Mouse (Mus musculus) left cerebral cortex, adult 2 months (tissue): Measurements from ENCODE around the gene Cdh4. TPM values are rescaled to one million over a fixed set of nuclear protein-coding genes. Genes with fewer than 3 reads are reported as not detected.

ENCODE experiments used
- DNase-seq, 2 experiments: peaks; one replicate each; pipeline ENCODE4 v3.0.0; 2021 to 2022; ENCODE audit warnings: low spot score in 2 of 2, mixed read lengths in 1 of 2; ENCODE audit errors: extremely low spot score in 1 of 2
- H3K27ac ChIP-seq: fragments of 200-600 bp; 2 replicates; pipeline ENCODE4 v1.8.1; 2022
- H3K4me3 ChIP-seq: fragments of 200-600 bp; 2 replicates; pipeline ENCODE4 v1.8.1; 2022
- CTCF ChIP-seq: fragments of 200-600 bp; IDR thresholded peaks from 2 replicates; pipeline ENCODE4 v1.8.1; 2022; ENCODE audit warnings: antibody characterized with exemption, mild to moderate bottlenecking, moderate library complexity
- intact Hi-C: fragments of 180-260 bp; cut with DNase I; formaldehyde crosslinking; loops from one replicate; pipeline ENCODE4 v1.15.1; 2025
- total RNA-seq, 2 experiments: library from RNA; stranded (reverse); gene quantifications; 2 replicates each; pipeline ENCODE4 v1.2.3; 2021

Cdh4 gene
- total RNA-seq, 2 experiments from 2014 or later = 24.4 to 30.6 TPM

DNA sequence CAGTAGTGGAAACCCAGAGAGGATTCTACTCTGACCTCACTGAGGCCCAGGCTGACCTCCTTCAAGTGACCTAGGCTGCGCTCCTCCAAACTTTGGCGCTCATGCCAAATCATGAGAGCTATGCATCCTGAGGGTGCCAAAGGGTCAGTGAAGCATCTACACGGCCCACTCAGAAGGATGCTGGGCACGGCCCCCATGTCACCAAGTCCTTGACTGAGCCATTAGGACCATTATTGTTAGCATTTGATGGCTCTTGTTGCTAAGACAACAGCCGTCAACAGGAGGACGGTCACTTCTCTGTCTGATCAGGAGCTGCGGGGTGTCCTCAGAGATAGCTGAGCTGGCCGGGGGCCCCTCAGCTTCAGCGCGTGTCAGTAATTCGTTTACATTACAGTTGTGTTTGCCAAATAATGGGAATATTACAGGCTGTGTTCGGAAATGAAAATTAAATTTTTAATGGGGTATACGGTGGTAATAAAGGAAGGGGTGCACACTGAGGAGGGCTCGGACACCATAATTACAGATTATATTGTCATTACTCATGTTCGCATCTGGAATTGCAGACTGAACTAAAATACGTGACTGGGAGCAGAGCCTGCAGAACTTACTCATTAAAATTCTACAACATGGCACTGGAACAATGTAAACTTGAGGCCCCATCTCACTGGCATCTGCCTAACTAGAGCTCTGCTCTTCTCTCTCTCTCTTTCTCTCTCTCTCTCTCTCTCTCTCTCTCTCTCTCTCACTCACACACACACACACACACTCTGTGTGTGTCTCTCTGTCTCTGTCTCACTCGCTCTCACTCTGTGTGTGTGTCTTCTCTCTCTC, 181.6 kb downstream of the Cdh4 start:
- no peak for DNase-seq
- intact Hi-C loops = no loop called here
- Histone ChIP-seq H3K27ac (no peak overlapping the region), H3K4me3 (no peak overlapping the region)
- no peak for TF ChIP-seq CTCF

DNA sequence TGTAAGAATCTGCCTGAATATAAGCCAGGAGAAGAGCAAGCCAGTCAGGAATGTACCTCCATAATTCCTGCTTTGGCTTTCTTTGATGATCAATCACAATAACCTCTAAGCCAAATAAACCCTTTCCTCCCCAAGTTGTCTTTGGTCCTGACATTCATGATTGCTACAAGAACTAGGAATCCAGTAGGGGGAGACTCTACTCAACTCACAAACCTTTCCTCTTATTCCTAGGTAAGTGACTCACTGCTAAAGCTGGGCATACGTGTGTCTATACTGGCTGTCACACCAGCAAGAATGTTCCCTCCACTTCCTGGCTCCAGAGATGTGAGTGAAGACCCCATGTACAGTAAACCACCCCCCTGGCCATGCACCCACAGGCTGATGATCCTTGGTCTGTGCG, 185.3 kb downstream of the Cdh4 start:
- DNase-seq = no peak
- no peak overlapping the region for H3K4me3 ChIP-seq
- intact Hi-C loops = no loop called here
- TF ChIP-seq CTCF = no peak; the same call in 1 of the 2 replicates
- no peak overlapping the region for H3K27ac ChIP-seq

DNA sequence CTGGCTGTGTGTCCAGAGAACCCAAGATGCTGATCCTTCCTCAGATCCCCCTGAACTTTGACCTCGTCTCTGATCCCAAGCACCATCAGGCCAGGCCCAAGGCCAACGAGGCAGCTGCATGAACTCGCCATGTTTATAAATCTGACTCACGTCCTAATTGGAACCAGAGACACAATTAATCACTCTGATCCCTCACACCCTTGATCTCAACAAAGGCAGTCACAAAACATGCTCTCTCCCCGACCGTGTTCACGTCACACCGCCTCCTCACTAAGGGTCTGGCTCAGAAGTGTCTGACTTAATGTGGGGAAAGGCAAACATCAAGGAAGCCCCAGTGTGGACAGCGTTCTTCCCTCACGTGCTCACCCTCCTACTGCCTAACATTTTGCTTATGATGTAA, 188.5 kb downstream of the Cdh4 start:
- intact Hi-C loops = no loop called here
- Histone ChIP-seq H3K4me3 (no peak overlapping the region), H3K27ac (no peak overlapping the region)
- no peak for TF ChIP-seq CTCF
- no peak for DNase-seq

DNA sequence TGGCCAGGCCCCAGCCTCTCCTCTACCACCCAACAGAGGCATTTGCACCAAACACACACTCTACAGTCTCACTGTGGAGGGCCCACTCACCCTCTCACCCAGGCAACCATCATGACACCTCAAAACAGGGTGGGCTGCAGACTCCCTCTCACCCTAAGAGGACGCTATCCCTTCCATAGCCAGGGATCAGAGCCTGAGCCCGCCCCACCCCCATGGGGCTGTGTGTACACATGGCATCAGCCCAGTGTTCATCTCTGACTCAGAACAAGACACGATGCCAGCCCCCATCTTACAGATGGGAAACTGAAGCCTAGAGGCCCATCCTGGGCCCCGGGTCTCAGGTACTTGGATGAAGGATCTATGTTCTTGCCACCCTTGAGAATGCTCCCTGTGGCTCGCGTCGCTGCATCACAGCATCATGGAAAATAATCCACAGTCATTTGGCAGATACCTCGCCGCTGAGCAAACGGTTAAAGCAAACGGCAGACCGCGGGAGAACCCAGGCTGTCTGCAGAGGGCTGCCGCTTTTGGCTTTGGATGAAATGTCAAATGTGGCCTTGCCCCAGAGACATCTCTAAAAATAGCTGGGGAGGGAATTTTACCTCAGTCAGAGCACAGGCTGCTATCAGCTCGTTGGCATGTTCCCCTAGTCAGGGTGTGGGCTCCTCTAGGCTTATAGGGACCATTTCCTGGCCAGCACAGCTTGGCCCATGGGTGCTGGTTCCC, 198.5 kb downstream of the Cdh4 start:
- intact Hi-C loops = no loop called here

DNA sequence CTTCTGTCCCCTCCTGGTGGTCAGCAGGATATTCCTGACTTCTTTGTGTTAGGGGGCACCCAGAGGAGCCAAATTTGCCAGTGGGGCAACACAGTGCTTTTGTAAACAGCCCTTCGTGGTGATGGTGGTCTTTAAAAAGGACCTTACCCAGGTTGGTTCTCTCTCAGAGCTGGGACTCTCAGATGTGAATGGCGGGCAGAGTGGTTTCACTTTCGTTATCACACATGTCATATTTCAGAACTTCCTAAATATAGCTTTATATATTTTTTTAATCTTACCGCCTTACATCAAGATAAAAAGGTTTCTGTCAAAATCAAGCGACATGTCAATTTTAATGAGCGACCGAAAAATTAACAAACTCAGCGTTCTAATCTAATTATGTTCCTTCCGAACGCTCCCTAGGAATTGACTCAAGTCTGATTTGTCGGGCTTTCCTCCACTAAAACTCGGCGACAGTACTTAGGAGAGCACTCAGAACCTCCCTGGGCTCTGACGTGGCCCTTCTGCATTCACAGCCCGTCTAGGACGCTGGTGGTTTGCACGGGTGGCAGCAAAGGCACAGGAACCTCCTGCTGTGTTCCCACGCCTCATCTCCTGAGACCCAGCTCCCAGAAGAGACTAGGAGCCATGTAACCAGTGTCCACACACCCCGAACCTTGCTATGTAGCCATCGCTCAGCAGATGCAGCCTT, 206.5 kb downstream of the Cdh4 start:
- no peak for TF ChIP-seq CTCF
- DNase-seq = no peak
- no peak overlapping the region for H3K27ac ChIP-seq
- intact Hi-C loops = no loop called here
- peak overlapping the region; percentile 2; the same call in 1 of the 2 replicates for H3K4me3 ChIP-seq

More for the DNA sequence above, 198.5 kb downstream of the Cdh4 start:
- no peak overlapping the region for H3K4me3 ChIP-seq
- H3K27ac ChIP-seq = no peak overlapping the region
- no peak for DNase-seq
- no peak for TF ChIP-seq CTCF

DNA sequence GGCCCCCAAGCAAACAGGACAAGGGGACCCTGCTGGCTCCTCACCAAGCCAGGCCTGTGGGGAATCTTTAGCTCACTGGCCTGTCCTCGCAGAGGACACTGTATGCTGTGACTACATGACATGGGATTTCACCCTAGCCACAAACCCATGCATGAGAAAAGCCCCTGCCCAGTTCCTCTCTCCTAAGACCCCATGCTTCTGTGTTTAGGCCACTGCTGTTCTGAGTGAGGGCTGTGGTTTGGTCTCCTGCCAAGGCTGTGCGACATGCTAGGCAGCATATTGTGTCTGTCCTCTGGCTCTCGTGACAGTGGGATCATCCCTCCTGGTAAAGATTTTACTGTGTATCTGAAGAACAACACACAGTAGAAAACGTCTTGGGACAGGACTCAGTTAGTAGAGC, 207.1 kb downstream of the Cdh4 start:
- H3K27ac ChIP-seq = no peak overlapping the region
- intact Hi-C loops = no loop called here
- H3K4me3 ChIP-seq = no peak overlapping the region
- no peak for TF ChIP-seq CTCF
- DNase-seq = no peak

DNA sequence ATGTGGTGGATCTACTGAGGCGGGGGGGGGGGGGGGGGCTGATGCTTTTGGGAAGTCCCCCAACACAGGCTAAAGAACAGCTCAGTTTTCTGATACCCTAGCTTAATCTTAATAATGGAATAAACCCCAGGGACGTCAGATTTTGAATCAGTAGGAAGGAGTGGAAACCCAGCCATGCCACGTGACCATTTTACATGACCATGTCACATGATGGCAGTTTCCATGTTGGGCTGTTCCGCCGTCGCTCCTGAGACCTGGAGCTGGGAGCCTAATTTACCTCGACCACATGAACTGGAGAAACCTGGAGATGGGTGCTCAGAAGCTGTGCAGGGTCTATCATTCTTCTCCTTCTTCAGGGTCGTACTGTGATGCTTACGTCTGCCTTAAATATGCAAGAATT, 207.9 kb downstream of the Cdh4 start:
- intact Hi-C loops = no loop called here
- no peak for DNase-seq

DNA sequence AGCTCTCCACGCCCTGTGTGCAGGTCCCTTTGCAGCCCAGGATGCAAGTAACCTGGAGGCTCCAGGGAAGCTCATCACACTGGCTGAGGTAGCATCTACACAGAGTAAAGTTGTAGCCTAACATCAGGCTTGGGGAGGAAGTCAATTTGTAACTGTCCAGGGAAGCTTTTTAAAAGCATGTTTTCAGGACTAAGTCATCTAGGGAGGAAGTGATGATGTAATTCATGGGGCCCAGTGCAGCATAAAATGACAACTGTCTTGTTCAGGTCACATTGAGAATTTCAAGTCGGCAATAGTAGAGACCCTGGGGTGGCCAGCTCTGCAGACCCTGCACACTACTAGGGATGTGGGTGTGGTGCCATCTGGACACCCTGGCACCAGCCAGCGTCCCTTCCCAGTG, 213.3 kb downstream of the Cdh4 start:
- Histone ChIP-seq H3K4me3 (no peak overlapping the region), H3K27ac (no peak overlapping the region)
- no peak for DNase-seq
- intact Hi-C loops = loop anchor here (5.0 kb wide), 1 partner anchor 952 kb away; no protein-coding TSS in a partner anchor
- no peak for TF ChIP-seq CTCF

More for the DNA sequence above, 207.9 kb downstream of the Cdh4 start:
- Histone ChIP-seq H3K4me3 (no peak overlapping the region), H3K27ac (no peak overlapping the region)
- no peak for TF ChIP-seq CTCF

DNA sequence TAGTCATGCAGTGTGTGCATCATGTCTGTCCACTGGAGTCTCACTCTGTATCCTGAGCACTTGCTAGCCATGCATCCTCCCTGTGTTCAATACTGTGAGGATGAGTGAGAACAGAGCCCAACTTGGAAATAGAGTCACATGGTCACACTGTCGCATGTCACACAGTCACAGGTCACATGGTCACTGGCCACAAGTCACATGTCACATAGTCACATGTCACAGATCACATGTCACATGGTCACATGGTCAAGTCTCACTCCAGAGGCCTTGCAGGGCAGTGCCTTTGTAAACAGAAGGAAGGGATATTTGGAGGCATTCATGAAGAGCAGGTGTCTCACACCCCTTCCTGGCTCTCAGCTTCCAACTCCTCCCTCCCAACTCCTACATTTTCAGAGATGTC, 217.0 kb downstream of the Cdh4 start:
- no peak for DNase-seq
- H3K4me3 ChIP-seq = no peak overlapping the region
- no peak overlapping the region for H3K27ac ChIP-seq
- intact Hi-C loops = loop anchor here (5.0 kb wide), 1 partner anchor 948 kb away; no protein-coding TSS in a partner anchor
- TF ChIP-seq CTCF = no peak

DNA sequence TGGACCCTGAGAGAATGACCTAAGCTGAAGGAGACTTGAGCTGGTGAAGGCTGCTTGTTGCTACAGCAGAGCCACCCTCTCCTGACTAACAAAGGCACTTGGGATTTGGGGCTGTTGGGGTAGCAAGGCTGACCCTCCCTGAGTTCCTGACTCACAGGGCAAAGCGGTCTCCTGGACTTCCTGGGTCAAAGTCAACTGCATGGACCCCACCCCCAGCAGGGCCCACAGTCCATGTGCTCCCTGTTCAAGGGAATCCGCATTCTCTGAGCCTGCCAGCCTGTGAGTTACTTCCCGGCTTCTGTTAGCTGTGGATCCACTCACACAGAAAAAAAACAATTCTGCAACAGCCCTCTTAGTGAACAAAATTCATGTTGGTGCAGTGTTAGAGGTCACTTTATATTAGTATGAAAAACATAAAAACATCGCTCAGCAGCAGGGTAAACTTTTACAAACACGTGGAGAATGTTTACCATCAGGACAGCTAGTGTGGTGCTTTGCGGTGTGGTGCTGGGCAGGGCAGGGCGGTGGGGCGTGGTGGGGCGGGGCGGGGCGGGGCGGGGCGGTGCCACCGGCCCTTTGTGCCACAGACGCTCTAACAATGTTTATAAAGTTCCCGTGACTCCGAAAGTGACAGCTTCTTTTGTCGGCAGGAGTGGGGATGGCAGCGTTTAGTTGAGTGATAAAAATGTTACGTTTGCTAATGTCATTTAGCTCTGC, 219.9 kb downstream of the Cdh4 start:
- intact Hi-C loops = no loop called here
- no peak for TF ChIP-seq CTCF
- Histone ChIP-seq H3K4me3 (no peak overlapping the region), H3K27ac (no peak overlapping the region)
- no peak for DNase-seq

DNA sequence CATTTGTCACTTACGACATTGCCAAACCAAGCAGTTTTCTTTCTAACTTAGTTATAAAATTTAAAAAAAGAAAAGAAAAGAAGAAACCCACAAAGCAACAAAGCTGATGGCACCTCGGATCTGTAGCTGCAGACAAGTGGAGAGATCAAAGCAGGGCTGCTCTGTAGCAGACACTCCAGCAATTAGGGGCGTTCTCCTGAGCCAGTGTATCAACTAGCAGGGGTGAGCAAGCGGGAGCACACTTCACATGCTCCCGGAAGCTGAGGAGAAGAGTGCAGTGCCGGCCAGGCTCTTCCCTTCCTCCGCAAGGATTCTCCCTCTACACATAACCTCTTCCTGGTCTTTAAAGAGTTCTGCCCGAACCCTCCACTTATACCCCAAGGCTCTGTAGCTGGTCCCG, 220.5 kb downstream of the Cdh4 start:
- Histone ChIP-seq H3K27ac (no peak overlapping the region), H3K4me3 (no peak overlapping the region)
- DNase-seq = no peak
- TF ChIP-seq CTCF = no peak
- intact Hi-C loops = no loop called here
